Mouse (Mus musculus): Measurements from ENCODE around the gene Dnm2.
"Not testable (repeated sequence)": the region's sequence is repeated elsewhere in the genome, so short reads cannot be mapped to it uniquely, and the experiment has no call there.

The Dnm2 gene

DNA sequence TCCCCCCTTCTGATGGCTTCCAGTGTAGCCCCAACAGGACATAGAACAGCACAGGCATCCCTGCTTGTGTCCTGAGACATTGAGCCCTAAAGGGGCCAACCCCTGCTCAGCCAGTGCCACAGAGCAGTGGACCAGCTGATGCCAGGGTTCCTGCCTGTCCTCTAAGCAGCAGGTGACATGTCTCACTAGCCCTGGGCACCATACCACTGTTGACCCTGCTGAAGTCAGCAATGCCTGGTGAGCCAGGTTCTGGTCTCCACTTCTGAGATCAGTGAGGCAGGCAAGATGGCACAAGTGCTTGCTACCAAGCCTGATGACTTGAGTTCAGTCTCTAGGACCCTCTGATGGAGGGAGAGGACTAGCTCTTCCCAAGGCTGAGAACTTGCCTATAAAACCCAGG lies 81.1 kb downstream of the Dnm2 start:
- DNase-seq (ENCODE audit: extremely low spot score) = no peak

DNA sequence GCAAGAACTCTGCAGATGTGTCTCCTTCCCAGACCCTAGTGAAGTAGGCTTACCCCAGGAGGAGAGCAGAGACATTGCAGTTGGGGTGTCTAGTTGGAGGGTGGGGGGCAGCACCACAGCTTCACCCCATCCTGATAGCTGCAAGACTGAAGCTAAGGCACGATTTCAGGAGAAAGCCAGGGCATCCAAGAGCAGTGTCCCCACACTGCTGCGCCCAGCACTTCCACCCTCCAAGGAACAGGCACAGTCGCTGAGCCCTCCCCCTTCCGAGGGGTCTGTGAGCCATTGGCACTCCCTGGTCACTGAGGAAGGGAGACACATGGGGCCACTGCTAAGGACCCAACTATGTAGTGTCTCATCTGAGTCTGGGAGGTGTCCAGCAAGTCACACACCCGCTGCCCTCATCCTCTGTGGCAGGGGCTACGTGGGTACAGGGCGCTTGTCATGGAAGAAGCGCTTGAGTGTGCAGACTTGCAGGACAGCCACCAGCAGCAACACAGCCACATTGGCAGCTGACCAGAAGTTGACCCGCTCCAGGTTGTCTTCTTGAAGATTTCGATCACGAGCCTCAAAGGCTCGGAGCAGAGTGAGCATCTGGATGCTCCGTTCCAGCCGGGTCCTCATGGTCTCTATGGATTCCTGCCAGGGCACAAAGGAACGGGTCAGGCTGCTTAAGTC lies 83.2 kb downstream of the Dnm2 start:
- DNase-seq (ENCODE audit: extremely low spot score) = no peak

DNA sequence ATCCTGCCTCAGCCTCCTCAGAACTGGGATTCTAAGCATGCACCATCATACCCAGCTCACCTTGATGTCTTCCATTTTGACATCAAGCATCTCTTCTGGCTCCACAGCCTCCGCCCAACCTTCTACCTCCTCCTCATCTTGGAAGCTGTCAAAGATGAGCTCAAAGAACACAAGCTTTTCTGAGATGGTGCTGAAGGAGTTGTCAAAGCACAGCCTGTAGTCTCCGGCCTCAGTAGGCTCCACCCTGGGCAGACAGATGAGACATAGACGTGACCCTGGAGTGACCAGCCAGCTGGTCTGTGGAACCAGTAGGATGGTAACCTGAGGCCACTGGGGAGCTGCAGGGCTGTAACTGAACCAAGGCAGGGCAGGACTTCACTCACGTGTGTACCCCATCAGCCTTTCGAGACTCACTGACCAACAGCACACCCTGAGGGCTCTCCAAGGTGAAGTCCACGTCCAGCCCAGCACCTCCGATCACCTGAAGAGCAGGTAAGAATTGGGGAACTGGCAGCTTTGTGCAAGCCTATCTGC lies 84.2 kb downstream of the Dnm2 start:
- no peak for DNase-seq (ENCODE audit: extremely low spot score)

DNA sequence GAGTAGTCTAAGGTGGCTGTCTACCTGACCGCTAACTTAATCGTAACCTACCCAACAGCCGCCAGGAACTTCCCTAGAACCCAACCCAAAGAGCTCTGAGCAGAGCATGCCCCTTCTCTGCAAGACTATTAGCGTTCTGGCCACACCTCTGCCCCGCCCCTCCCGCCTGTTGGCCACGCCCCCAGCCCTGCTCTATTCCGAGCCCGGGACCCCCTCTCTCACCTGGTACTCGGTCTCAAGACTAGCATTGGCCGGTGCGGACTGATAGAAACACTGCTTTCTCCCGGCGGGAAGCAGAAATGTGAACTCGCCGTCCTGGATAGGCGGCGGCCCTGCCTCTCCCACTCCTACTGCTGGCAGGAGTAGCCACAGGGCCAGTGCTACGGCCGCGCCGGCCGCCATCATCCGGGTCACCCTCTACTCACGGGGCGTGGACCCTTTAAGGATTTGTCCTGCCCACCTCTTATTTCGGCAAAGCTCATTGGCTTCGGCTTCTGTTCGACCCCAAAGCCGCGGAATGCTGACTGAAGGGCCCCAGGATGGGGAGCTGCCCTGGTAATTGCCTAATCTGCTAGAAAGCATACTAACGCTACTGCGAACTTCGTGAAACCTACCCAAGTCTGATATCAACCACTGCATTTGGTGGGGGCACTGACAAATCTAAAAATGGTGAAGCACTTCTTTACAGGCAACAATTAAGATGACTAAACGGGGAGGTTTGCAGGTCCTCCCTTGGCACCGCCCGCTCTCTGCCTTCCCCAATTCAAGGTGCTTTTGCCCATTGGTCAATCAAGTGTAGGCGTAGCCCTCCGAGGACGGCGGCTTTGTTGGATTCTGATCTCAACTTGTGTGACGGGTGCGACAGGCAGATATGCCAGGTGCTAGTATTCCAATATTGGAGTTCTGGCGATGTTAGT lies 85.3 kb downstream of the Dnm2 start, which contains the start of gene Tmed1:
Tmed1 (minus strand) TSS at position 481 of the 917 bp plus-strand sequence.
- DNase-seq (ENCODE audit: extremely low spot score) = peak; percentile 97

DNA sequence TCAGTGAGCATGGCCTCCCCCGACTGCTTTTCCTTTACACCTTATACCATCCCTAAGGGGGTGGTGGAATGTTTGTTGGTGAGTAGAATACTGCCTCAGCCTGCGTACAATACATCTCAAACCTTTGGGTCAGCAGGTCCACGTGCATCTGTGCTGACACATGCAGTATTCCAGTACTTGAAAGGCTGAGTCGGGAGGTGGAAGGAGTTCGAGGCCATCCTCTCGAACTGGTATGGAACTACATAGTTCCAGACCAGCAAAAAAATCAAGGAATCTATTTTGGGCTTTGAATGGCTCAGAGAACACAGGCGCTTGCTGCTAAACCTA lies 85.9 kb downstream of the Dnm2 start:
- no peak for DNase-seq (ENCODE audit: extremely low spot score)

DNA sequence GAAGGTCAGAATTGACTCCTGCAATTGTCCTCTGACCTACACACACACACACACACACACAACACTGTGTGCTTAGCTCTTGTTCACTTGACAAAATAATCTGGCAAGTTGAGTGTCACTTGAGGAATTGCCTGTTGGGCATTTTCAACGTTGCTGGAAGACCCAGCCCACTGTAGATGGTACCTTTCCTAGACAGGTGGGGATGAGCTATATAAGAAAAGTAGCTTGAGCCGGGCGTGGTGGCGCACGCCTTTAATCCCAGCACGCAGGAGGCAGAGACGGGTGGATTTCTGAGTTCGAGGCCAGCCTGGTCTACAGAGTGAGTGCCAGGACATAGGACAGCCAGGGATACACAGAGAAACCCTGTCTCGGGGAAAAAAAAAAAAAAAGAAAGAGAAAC lies 86.3 kb downstream of the Dnm2 start:
- no peak for DNase-seq (ENCODE audit: extremely low spot score)

DNA sequence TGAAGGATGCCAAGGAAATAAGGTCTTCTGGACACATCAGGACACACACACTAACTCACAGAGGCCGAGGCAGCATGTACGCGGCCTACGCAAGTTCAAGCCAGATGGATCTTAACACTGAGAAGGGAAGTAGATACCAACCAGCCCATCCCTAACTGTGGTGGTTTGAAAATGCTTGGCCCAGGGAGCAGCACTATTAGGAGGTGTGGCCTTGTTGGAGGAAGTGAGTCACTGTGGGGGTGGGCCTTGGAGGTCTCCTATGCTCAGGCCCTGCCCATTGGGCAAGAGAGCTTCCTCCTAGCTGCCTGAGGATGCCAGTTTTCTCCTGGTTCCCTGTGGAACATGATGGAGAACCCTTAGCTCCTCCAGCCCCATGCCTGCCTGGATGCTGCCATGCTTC lies 88.8 kb downstream of the Dnm2 start:
- DNase-seq (ENCODE audit: extremely low spot score) = no peak

DNA sequence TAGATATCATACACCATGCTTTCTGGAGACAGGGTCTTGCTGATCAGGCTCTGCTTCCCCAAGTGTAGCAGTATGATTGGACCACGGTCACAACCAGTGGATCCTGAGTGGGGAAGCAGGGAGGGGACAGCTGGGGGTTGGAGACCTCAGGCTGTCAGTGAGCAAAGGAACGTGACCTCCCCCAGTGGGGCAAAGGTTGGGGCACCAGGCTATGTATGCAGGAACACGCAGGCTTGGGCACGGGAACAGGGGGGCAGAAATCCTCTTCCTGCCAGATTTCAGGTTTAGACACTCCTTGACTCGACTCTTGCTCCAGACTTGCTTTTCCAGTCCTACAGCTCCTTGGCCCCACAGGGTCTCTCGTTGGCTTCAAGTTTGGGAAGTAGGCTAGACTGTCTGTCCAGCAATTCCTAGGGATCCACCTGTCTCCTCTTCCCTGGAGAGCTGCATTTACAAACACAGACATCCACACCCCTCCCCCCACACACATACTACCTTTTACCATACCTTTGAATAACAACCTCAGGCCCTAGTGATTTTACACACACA lies 93.3 kb downstream of the Dnm2 start:
- no peak for DNase-seq (ENCODE audit: extremely low spot score)

DNA sequence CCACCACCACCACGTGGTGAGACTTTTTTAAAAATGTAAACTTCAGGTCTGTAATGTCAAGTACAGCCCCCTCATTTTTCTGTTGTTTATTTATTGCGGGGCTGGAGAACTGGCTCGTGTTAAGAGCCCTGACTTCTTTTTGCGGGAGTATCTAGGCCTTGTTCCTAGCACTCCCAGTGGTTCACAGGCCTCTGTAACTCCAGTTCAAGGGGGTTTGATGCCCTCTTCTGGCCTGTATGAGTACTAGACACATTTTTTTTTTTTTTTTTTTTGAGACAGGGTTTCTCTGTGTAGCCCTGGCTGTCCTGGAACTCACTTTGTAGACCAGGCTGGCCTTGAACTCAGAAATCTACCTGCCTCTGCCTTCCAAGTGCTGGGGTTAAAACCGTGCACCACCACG lies 94.0 kb downstream of the Dnm2 start:
- DNase-seq (ENCODE audit: extremely low spot score) = not testable (repeated sequence)

DNA sequence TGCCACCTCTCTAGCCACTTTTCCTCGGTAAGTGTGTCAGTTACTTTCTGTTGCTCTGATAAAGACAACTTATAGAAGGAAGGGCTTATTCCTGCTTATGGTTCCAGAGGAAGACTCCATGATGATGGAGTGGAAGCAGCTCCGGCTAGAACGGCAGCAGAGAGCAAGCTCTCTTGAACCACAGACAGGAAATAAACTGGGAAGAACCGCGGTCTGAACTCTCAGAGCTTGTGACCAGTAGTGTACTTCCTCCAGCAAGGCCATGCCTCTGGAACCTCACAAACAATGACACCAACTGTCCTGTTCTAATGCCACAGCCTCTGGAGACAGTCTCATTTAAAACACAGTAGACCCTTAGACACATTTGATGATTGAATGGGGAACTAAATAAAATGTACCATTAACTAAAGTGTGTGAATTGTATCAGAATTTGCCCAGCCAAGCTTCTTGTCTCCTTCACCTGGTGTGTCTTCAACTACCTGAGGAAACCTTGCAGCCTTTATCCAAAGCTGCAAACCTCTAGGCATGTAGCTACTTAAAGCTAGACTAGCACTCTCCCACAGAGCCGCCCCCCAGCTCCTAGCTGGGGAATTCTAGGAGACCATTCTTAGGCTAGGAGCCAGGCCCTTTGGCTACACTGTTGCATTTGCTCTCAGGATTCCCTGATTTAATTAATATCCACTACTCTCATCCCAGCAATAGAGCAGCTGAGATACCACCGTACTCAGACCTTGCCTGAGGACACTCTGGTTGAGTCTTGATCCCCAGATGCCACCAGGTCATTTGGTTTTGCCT lies 100.6 kb downstream of the Dnm2 start:
- no peak for DNase-seq (ENCODE audit: extremely low spot score)

DNA sequence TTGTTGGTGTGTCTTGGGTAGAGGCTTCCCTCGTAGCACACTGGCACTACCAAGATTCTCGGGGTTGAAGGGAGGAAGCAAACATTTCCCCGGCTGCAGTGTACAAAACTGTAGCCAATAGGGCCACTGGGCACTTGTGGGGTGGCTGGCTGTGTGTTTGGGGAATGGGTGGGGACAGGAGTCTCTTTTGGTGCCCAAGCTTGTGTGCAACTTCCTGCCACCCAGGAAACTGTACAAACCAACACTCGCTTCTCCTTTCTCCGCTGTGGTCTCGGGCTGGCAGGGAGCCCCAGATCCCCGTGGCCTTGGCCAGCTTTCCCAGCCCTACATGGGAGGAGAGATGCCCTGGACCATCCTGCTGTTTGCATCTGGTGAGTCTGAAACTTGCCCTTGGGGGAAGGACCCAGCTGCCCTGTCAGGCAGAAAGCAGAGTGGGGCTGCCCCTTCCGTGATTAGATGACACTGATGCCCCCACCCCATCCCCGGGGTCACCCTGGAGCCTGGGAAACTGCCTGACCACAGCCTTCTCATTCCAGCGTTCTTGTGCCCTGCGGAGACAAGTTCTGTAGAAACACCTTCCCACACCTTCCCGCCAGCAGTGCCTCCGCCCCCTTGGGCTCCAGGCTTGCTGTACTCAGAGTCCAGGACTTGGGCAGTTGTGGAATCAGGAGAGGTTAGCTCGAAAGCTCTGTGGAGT lies 101.4 kb downstream of the Dnm2 start, which contains the start of gene AB124611:
AB124611 (plus strand) TSS at position 240 of the 697 bp plus-strand sequence.
- DNase-seq (ENCODE audit: extremely low spot score) = no peak

DNA sequence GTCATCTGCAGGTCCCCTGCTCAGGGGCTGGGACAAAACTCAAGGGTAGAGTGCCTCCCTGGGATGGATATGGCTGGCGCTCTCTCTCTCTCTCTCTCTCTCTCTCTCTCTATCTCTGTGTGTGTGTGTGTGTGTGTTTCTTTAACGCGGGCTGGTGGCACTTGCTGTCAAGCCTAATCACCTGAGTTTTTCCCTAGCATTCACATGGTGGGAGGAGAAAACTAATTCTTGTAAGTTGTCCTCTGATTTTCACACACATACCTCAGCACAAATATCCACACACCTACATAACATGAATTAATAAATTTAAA lies 101.9 kb downstream of the Dnm2 start:
- DNase-seq (ENCODE audit: extremely low spot score) = no peak

DNA sequence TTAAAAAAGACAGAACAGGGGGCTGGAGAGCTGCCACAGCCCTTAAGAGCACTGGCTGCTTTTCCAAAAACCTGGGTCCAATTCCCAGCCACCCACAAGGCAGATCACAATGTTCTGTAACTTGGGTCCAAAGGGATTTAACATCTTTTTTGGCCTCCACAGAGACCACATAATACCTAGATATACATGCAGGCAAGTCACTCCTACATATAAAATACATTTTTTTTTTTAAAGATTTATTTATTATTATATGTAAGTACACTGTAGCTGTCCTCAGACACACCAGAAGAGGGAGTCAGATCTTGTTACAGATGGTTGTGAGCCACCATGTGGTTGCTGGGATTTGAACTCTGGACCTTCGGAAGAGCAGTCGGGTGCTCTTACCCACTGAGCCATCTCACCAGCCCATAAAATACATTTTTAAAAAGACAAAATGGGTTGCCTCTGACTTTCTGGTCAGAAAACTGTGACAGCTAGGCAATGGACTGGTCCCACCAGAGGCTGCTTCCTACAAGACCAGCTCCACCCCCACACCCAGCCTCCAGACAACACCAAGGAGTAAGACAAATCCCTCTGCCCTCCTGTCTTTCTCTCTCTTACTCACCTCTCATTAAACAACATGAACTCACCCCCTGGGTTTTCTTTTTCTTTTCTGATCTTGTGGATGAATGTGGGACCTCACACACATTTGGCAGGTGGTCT lies 102.5 kb downstream of the Dnm2 start:
- DNase-seq (ENCODE audit: extremely low spot score) = no peak

DNA sequence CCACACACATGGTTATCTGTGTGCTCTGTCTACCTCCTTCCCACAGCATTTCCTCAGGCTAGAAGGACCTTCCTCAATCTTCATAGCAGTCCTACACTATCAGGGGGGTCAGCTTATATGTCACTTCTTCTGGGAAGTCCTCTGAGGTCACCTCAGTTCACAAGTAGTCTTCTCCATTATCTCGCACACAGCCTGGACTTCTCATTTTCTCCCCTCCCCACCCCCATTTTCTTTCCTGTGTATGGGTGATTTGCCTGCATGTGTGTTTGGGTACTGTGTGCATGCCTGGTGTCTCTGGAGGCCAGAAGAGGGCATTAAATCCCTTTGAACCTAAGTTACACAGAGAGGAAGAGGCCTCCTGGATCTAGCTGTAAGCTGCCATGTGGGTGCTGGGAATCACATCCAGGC lies 103.2 kb downstream of the Dnm2 start:
- no peak for DNase-seq (ENCODE audit: extremely low spot score)

DNA sequence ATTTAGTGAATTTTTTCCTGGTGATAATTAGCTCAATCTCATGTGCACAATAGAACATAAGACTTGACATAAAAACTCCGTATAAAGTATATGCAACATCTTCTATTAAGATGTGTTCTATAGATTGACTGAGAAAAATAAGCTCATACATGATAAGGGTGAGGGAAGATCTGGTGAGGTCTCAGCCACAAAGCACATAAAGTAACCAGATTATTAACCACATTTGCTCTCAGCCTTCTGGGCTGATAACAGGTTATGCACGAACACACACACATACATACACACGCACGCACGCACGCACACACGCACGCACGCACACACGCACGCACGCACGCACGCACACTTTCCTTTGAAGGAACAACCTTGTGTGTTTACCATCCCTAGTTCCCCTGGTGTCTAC lies 111.8 kb downstream of the Dnm2 start:
- no peak for DNase-seq (ENCODE audit: extremely low spot score)

DNA sequence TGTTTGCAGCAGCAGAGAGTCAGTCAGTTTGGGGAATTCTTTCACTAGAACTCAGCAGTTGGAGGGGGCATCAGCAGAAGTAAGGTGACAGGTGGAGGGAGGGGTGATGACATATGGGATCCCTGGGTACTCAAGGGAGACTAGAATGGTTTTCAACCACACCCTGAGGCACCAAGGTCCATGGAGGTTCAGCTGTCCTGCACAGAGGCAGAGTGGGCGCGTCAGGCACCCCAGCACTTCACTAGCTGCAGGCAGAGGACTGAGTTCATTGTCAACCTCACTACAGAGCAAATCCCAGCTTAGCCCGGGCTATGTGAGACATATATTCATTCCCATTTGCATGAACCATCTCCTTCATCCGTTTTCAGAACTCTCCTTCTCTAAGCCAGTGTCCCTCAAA lies 112.3 kb downstream of the Dnm2 start:
- DNase-seq (ENCODE audit: extremely low spot score) = no peak

DNA sequence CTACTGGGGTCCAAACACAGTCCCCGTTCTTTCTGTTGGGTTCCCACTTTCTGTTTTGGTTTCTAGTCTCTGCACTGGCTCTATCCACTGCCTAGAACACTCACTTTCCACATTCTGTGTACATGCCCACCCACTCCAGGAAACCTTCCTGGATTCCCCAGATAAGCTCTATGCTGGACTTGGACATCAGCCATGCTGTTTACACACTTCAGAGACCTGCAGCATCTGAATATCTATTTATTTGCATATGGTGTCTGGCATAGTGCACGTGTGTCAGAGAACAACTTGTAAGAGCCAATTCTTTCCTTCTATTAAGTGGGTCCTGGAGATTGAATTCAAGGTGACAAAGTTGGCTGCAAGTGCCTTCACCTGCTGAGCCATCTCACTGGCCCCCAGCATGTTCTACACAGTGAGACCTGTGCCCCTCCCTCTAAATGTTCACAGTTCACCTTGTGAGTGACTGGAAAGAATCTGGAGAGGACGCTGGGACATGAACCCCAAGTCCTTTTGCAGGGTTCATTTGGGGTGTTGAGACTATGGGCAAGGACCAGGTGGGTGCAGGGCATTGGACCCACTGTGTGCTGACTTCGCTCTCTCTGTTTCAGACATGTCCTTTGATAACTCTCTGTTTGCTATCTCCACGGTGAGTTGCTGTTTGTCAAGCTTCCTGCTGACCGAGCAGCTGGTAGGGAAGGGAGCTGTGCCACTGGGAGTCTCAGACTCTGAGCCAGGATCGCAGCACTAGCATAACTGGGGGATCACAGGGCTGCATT lies 115.5 kb downstream of the Dnm2 start:
- DNase-seq (ENCODE audit: extremely low spot score) = no peak

DNA sequence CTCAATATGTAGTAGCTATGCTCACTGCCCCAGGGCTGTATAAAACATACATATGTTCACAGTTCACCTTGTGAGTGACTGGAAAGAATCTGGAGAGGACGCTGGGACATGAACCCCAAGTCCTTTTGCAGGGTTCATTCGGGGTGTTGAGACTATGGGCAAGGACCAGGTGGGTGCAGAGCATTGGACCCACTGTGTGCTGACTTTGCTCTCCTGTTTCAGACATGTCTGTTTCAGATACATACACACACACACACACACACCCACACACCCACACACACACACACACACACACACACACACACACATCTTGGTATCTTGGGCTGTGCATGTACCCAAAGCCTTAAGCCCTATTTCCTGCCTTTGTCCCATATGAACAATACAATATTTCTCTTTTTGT lies 117.3 kb downstream of the Dnm2 start:
- not testable (repeated sequence) for DNase-seq (ENCODE audit: extremely low spot score)

DNA sequence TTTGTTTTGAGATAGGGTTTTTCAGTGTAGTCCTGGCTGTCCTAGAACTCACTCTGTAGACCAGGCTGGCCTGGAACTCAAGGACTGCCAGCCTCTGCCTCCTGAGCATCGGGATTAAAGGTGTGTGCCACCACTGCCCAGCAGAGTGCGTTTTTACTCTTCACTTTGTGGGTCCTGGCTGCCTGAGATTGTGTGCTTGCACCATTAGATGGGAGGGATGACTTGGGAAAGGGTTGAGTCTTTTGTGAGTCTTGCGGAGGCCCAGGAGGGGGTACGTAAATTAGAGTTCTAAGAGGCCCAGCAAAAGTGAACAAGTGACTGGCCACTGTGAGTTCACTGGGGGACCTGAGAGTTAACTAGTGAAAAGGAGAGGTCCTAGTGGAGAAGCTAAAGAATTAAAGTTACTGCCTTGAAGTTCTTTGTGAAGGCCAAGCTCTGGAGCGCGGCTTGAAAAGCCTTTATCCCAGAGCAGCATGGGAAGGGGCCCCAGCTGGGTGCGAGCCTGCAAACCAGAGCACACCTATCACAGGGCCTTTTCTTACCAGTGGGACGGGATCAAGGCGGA lies 120.7 kb downstream of the Dnm2 start:
- no peak for DNase-seq (ENCODE audit: extremely low spot score)

All from embryo, embryonic 9.5 days (tissue).